Mouse (Mus musculus) right cerebral cortex, postnatal 25 days (tissue): ENCODE measurements around the gene Zbtb46.

Experiments
- DNase-seq: peaks from one replicate; pipeline ENCODE4 v3.0.0; 2022

Gene Zbtb46

GRCm38 (mm10) chr2:181356780-181357179 lies 102.4 kb downstream of the Zbtb46 start:
- DNase-seq: no peak

- DNase-seq: no peak
Observed at GRCm38 (mm10) chr2:181342766-181343165, 116.5 kb downstream of the Zbtb46 start.

- no peak for DNase-seq
Observed at GRCm38 (mm10) chr2:181340426-181340825, 118.8 kb downstream of the Zbtb46 start.
